Mouse (Mus musculus) monocyte, adult 5-6 weeks (primary cell): ENCODE measurements around the gene Faim2. TPM values are rescaled to one million over a fixed set of nuclear protein-coding genes. Genes with fewer than 3 reads are reported as not detected.

Experiments used
- total RNA-seq: library from RNA; stranded (forward); fragments of 200-1000, 200-491, 200-594 nt; gene quantifications from 3 replicates; pipeline ENCODE4 v1.2.3, GENCODE M21; 2017

Faim2 gene
- total RNA-seq, 1 experiment from 2014 or later, result not detected

Other genes starting within 250 kb of the Faim2 start
- gene Prpf40b, start 233.1 kb downstream of the Faim2 start, total RNA-seq, result 0.57 to 7.6 TPM (median 1.7 TPM) in 3 replicates
- gene Fam186b, start 232.3 kb downstream of the Faim2 start, total RNA-seq, result not detected in 3 replicates
- gene Fmnl3, start 157.7 kb downstream of the Faim2 start, total RNA-seq, result 29.5 to 41.3 TPM (median 31.6 TPM) in 3 replicates
- gene Tmbim6, start 135.3 kb downstream of the Faim2 start, total RNA-seq, result 340 to 400 TPM (median 366 TPM) in 3 replicates
- gene Nckap5l, start 70.4 kb downstream of the Faim2 start, total RNA-seq, result 1.2 to 3.4 TPM (median 1.2 TPM) in 3 replicates
- 6.8 to 12.5 TPM (median 7.3 TPM) in 3 replicates for gene Bcdin3d, start 53.4 kb downstream of the Faim2 start, total RNA-seq
- not detected in 3 replicates for gene Aqp2, start 50.9 kb upstream of the Faim2 start, total RNA-seq
- gene Aqp5, start 62.6 kb upstream of the Faim2 start, total RNA-seq, result not detected in 3 replicates
- not detected in 3 replicates for gene Aqp6, start 73.2 kb upstream of the Faim2 start, total RNA-seq
- 16.4 to 36.9 TPM (median 17.8 TPM) in 3 replicates for gene Racgap1, start 123.5 kb upstream of the Faim2 start, total RNA-seq
- not detected in 3 replicates for gene Asic1, start 142.2 kb upstream of the Faim2 start, total RNA-seq
- gene Smarcd1, start 174.0 kb upstream of the Faim2 start, total RNA-seq, result 24.4 to 29.5 TPM (median 24.5 TPM) in 3 replicates
- 11.3 TPM in 1 of 3 replicates, not detected in the others for gene Gm17349, start 177.3 kb upstream of the Faim2 start, total RNA-seq
- 0.75 to 3.8 TPM in 2 of 3 replicates, not detected in the other for gene Gpd1, start 189.3 kb upstream of the Faim2 start, total RNA-seq
- 33.2 to 55.3 TPM (median 34.4 TPM) in 3 replicates for gene Cox14, start 197.5 kb upstream of the Faim2 start, total RNA-seq
- gene Cers5, start 244.7 kb upstream of the Faim2 start, total RNA-seq, result 56.2 to 67.9 TPM (median 57.5 TPM) in 3 replicates